Comparison of ENCODE assay signal across 27 mouse cellular contexts in genomic region chr3:123140134-123140533, GRCm38 (mm10).
DNase-seq lines count a peak whose midpoint lies in the region; ATAC-seq and TF ChIP-seq lines count a peak whose summit lies in the region.
"Had no signal": no experiment of that assay in that cellular context is flagged by ENCODE, and none has a peak within 500 bp of the region (broad histone marks: within the 10 kb centered on the region; RNA-seq: fewer than 3 reads in every experiment).

No protein-coding gene starts in this region.

- TF ChIP-seq POLR2A in cortical plate, adult 2 months (IDR thresholded peaks at IDR 0.05; ENCODE audit: extremely low read depth, insufficient read depth, low read length) = no peak

- intact Hi-C loops in heart, postnatal 10 days (cut with DNase I) = no loop called here

- no peak overlapping the region for H3K4me2 ChIP-seq in heart, embryonic 14.5 days (ENCODE audit: low read length)
- no peak overlapping the region for H3K4me2 ChIP-seq in kidney, embryonic 15.5 days
- no peak overlapping the region for H3K4me2 ChIP-seq in intestine, embryonic 15.5 days (replicated peaks)
- H3K4me2 ChIP-seq in forebrain, embryonic 16.5 days (ENCODE audit: low read length) = no peak overlapping the region
- H3K4me2 ChIP-seq: embryonic facial prominence, embryonic 13.5 days; forebrain, embryonic 15.5 days; hindbrain, embryonic 14.5 days; liver, embryonic 13.5 days; midbrain, embryonic 11.5 days; neural tube, embryonic 13.5 days had no signal

- H3K9ac ChIP-seq in heart, embryonic 14.5 days (ENCODE audit: low read length) = no peak overlapping the region; the same call in 1 of the 2 replicates
- no peak overlapping the region for H3K9ac ChIP-seq in kidney, embryonic 15.5 days
- H3K9ac ChIP-seq in intestine, embryonic 15.5 days = no peak overlapping the region
- H3K9ac ChIP-seq in forebrain, embryonic 16.5 days (replicated peaks; ENCODE audit: low read depth, low read length) = no peak overlapping the region
- H3K9ac ChIP-seq: embryonic facial prominence, embryonic 13.5 days; forebrain, embryonic 15.5 days; hindbrain, embryonic 14.5 days; liver, embryonic 13.5 days; neural tube, embryonic 13.5 days had no signal

- no peak for TF ChIP-seq CTCF in cortical plate, adult 2 months (IDR thresholded peaks at IDR 0.05; ENCODE audit: extremely low read depth, insufficient read depth, low read length)

- 77% methylated on average over 3 of the region's 3 CpGs for WGBS in heart, embryonic 14.5 days
- 90% methylated on average over 3 of the region's 3 CpGs for WGBS in kidney, embryonic 15.5 days
- WGBS in intestine, embryonic 15.5 days = 90% methylated on average over 3 of the region's 3 CpGs
- WGBS in forebrain, embryonic 16.5 days = 96% methylated on average over 3 of the region's 3 CpGs

- no peaks in the 10 kb centered on the region for H3K27me3 ChIP-seq in heart, embryonic 14.5 days (ENCODE audit: control insufficient read depth, insufficient read depth, low read length)
- H3K27me3 ChIP-seq in kidney, embryonic 15.5 days = no peaks in the 10 kb centered on the region
- H3K27me3 ChIP-seq in intestine, embryonic 15.5 days (replicated peaks) = no peaks in the 10 kb centered on the region
- H3K27me3 ChIP-seq in forebrain, embryonic 16.5 days (replicated peaks; ENCODE audit: control insufficient read depth, insufficient read depth, low read length) = no peaks in the 10 kb centered on the region
- H3K27me3 ChIP-seq: embryonic facial prominence, embryonic 13.5 days; forebrain, embryonic 15.5 days; liver, embryonic 13.5 days; neural tube, embryonic 13.5 days had no signal

- DNase-seq in heart, postnatal 10 days = no peak
- DNase-seq in kidney, postnatal 4 days = no peak
- DNase-seq in frontal cortex, postnatal 14 days (ENCODE audit: low spot score in 2 of 2) = no peak
- DNase-seq: adrenal gland, postnatal 25 days; B cell, adult 2 months; cerebellum, adult 11-12 months; cerebellum, adult 9-11 months; gastrocnemius, postnatal 10 days; kidney, adult 9 months; kidney, postnatal 25 days; liver, embryonic 13.5 days; lung, adult 2 months; lung, postnatal 14 days; thymus, postnatal 14 days had no signal

- peaks cover 13 to 33% of the 10 kb centered on the region in 2 experiments for H3K4me1 ChIP-seq in heart, embryonic 14.5 days (ENCODE audit: control insufficient read depth in 2 of 2, insufficient read depth in 2 of 2, low read length in 2 of 2)
- peaks cover 15% of the 10 kb centered on the region for H3K4me1 ChIP-seq in kidney, embryonic 15.5 days
- no peaks in the 10 kb centered on the region for H3K4me1 ChIP-seq in cortical plate, adult 2 months (ENCODE audit: control insufficient read depth, insufficient read depth, low read length)
- peaks cover 8% of the 10 kb centered on the region for H3K4me1 ChIP-seq in intestine, embryonic 15.5 days (replicated peaks)
- no peaks in the 10 kb centered on the region for H3K4me1 ChIP-seq in forebrain, embryonic 16.5 days (replicated peaks; ENCODE audit: control insufficient read depth, insufficient read depth, low read length)
- H3K4me1 ChIP-seq: forebrain, embryonic 10.5 days; forebrain, embryonic 15.5 days; liver, embryonic 13.5 days; neural tube, embryonic 13.5 days had no signal

- no peaks in the 10 kb centered on the region for H3K9me3 ChIP-seq in heart, embryonic 14.5 days (ENCODE audit: control insufficient read depth, low read length)
- H3K9me3 ChIP-seq in kidney, embryonic 15.5 days (replicated peaks) = no peaks in the 10 kb centered on the region
- no peaks in the 10 kb centered on the region for H3K9me3 ChIP-seq in intestine, embryonic 15.5 days
- no peaks in the 10 kb centered on the region for H3K9me3 ChIP-seq in forebrain, embryonic 16.5 days (ENCODE audit: control insufficient read depth, low read length)
- H3K9me3 ChIP-seq: embryonic facial prominence, embryonic 13.5 days; forebrain, embryonic 10.5 days; forebrain, embryonic 15.5 days; liver, embryonic 13.5 days; neural tube, embryonic 13.5 days had no signal

- no peak overlapping the region for H3K4me3 ChIP-seq in heart, embryonic 14.5 days (ENCODE audit: control insufficient read depth in 1 of 2, insufficient read depth in 1 of 2, low read depth in 1 of 2, low read length in 2 of 2)
- no peak overlapping the region for H3K4me3 ChIP-seq in kidney, embryonic 15.5 days (replicated peaks)
- no peak overlapping the region for H3K4me3 ChIP-seq in cortical plate, adult 2 months (ENCODE audit: insufficient read depth, low read length)
- H3K4me3 ChIP-seq in intestine, embryonic 15.5 days (replicated peaks) = no peak overlapping the region
- H3K4me3 ChIP-seq in forebrain, embryonic 16.5 days (replicated peaks; ENCODE audit: low read length) = no peak overlapping the region
- H3K4me3 ChIP-seq: embryonic facial prominence, embryonic 13.5 days; forebrain, embryonic 10.5 days; forebrain, embryonic 15.5 days; layer of hippocampus, adult 2 months; left cerebral cortex, adult 2 months; liver, embryonic 13.5 days; neural tube, embryonic 13.5 days had no signal

- ATAC-seq in heart, embryonic 14.5 days (ENCODE audit: insufficient number of reproducible peaks, insufficient read depth, low FRiP score, low read depth) = peak; percentile 43; the same call in 1 of the 2 replicates
- no peak for ATAC-seq in kidney, embryonic 15.5 days (replicated peaks; ENCODE audit: low FRiP score)
- ATAC-seq in intestine, embryonic 15.5 days = no peak
- no peak for ATAC-seq in forebrain, embryonic 16.5 days
- ATAC-seq: forebrain, embryonic 15.5 days had no signal

- H3K36me3 ChIP-seq in heart, embryonic 14.5 days (ENCODE audit: control insufficient read depth, insufficient read depth, low read length) = no peaks in the 10 kb centered on the region
- H3K36me3 ChIP-seq in kidney, embryonic 15.5 days = no peaks in the 10 kb centered on the region
- no peaks in the 10 kb centered on the region for H3K36me3 ChIP-seq in intestine, embryonic 15.5 days
- no peaks in the 10 kb centered on the region for H3K36me3 ChIP-seq in forebrain, embryonic 16.5 days (ENCODE audit: control insufficient read depth, insufficient read depth)
- H3K36me3 ChIP-seq: embryonic facial prominence, embryonic 13.5 days; forebrain, embryonic 10.5 days; forebrain, embryonic 15.5 days; liver, embryonic 13.5 days; neural tube, embryonic 13.5 days had no signal

- H3K27ac ChIP-seq in heart, embryonic 14.5 days (replicated peaks in 1 of 2; ENCODE audit: control insufficient read depth in 1 of 2, insufficient read depth in 1 of 2, low read depth in 2 of 2, low read length in 2 of 2) = no peak overlapping the region
- peak overlapping the region; percentile 60; the same call in 1 of the 2 replicates for H3K27ac ChIP-seq in kidney, embryonic 15.5 days
- H3K27ac ChIP-seq in cortical plate, adult 2 months (ENCODE audit: insufficient read depth, low read length) = peak overlapping the region; percentile 32; the same call in 1 of the 2 replicates
- H3K27ac ChIP-seq in intestine, embryonic 15.5 days = 0 out of 2 replicates have a peak overlapping the region, but pooled peaks have one; percentile 7
- H3K27ac ChIP-seq in forebrain, embryonic 16.5 days (ENCODE audit: low read length) = no peak overlapping the region
- H3K27ac ChIP-seq: embryonic facial prominence, embryonic 13.5 days; forebrain, embryonic 10.5 days; forebrain, embryonic 15.5 days; hindbrain, embryonic 14.5 days; left cerebral cortex, adult 2 months; liver, embryonic 13.5 days; neural tube, embryonic 13.5 days had no signal

Comparison
In these comparisons a context has a peak if more than half of its experiments do, and no peak if none do; other contexts are left out.
1. H3K27ac ChIP-seq: peak in kidney, embryonic 15.5 days (single experiment), cortical plate, adult 2 months (single experiment) and intestine, embryonic 15.5 days (single experiment); none in heart, embryonic 14.5 days (0 of 2) and forebrain, embryonic 16.5 days (single experiment).